Mouse (Mus musculus): ENCODE data around the gene Hsf2.

DNA sequence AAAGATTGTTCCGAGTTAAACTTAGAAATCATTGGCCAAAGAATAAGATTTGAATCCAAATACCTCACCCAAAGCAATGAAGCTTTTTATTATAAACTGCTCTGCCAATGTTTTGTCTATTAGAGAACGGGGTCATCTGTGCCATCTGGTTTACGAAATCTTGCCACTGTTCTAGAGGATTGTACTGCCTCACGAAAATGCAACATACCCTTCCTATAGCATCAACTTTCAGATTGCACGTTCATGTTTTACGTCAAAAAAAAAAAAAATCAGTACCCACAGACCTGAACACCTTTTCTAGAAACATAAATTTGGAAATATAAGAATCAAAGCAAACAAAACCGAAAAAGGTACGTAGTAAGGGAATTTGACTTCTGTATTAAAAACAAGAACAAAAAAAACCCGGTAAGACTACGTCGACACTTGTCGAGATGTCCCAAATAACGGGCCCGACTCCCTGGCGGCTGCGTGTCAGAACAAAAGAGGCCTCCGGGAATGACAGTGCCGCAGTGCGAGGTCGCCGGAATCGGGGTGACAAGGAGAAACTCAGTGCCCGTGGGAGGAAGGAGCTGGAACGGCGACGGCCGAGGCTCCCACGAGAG, 45.5 kb downstream of the Hsf2 start:
- no peak for TF ChIP-seq CTCF (IDR thresholded peaks at IDR 0.05; ENCODE audit: extremely low read depth, insufficient read depth, low read length)
- TF ChIP-seq POLR2A (IDR thresholded peaks at IDR 0.05; ENCODE audit: extremely low read depth, insufficient read depth, low read length), result no peak

All from cortical plate, adult 2 months (tissue).